Mouse (Mus musculus) neural tube, embryonic 14.5 days (tissue): ENCODE data around the gene Kalrn. TPM values are rescaled to one million over a fixed set of nuclear protein-coding genes. Genes with fewer than 3 reads are reported as not detected.

Experiments used
- ATAC-seq: fragments of 200-750 bp; cut with Nextera tagmentation; 2 replicates; pipeline ENCODE4 v1.8.0; 2017; ENCODE audit warnings: low read depth, mild to moderate bottlenecking, moderate TSS enrichment, moderate library complexity
- H3K27ac ChIP-seq: fragments of 300-500 bp; sonication (generic); 2 replicates; pipeline ENCODE4 v1.5.1; 2014; ENCODE audit warnings: low read depth, mild to moderate bottlenecking, control low read depth, low read length, moderate library complexity, mixed read lengths
- H3K27me3 ChIP-seq: fragments of 300-500 bp; sonication (generic); 2 replicates; pipeline ENCODE4 v1.6.1; 2014; ENCODE audit warnings: low read length; ENCODE audit not compliant: control insufficient read depth, insufficient read depth
- H3K36me3 ChIP-seq: fragments of 300-500 bp; sonication (generic); 2 replicates; pipeline ENCODE4 v1.6.1; 2014; ENCODE audit warnings: low read length, mixed read lengths; ENCODE audit not compliant: control insufficient read depth, insufficient read depth
- H3K4me1 ChIP-seq: fragments of 300-500 bp; sonication (generic); 2 replicates; pipeline ENCODE4 v1.6.1; 2014; ENCODE audit warnings: low read length; ENCODE audit not compliant: control insufficient read depth, insufficient read depth
- H3K4me2 ChIP-seq: fragments of 300-500 bp; sonication (generic); 2 replicates; pipeline ENCODE4 v1.6.1; 2014; ENCODE audit warnings: mild to moderate bottlenecking, low read depth, low read length, control low read depth
- H3K4me3 ChIP-seq: fragments of 300-500 bp; sonication (generic); 2 replicates; pipeline ENCODE4 v1.5.1; 2014; ENCODE audit warnings: low read depth, low read length, control low read depth, mixed read lengths
- H3K9ac ChIP-seq: fragments of 300-500 bp; sonication (generic); replicated peaks from 2 replicates; pipeline ENCODE4 v1.6.1; 2014; ENCODE audit warnings: low read depth, mild to moderate bottlenecking, control low read depth, low read length, mixed read lengths
- H3K9me3 ChIP-seq: fragments of 300-500 bp; sonication (generic); 2 replicates; pipeline ENCODE4 v1.6.1; 2016; ENCODE audit warnings: low read length; ENCODE audit not compliant: control insufficient read depth
- WGBS: fragments of 180-500 bp; shearing (Covaris S2); extraction: QIAGEN DNeasy Blood & Tissue Kit; methylation state at CpG from one replicate; pipeline ENCODE4 v1.1.7; 2014; 5-methylcytosine and 5-hydroxymethylcytosine counted together
- polyA plus RNA-seq: library from polyadenylated mRNA; unstranded; fragments of >200 nt; fragmentation: Nextera tagmentation; extraction: Ambion mirVana; gene quantifications from 2 replicates; pipeline ENCODE4 v1.2.1, GENCODE M21; 2014

Gene Kalrn
- polyA plus RNA-seq, 1 experiment from 2014 or later, result 34.2 TPM

- H3K36me3 ChIP-seq, result peaks cover 14% of the 10 kb centered on the region; the same call in 1 of the 2 replicates
- no peak overlapping the region for H3K4me3 ChIP-seq
- no peaks in the 10 kb centered on the region for H3K4me1 ChIP-seq
- H3K9ac ChIP-seq, result no peak overlapping the region
- no peak overlapping the region for H3K4me2 ChIP-seq
- ATAC-seq, result no peak
- WGBS, result 83% methylated on average over 10 of the region's 10 CpGs
- H3K9me3 ChIP-seq, result no peaks in the 10 kb centered on the region
- H3K27me3 ChIP-seq, result no peaks in the 10 kb centered on the region
- no peak overlapping the region for H3K27ac ChIP-seq
Observed at GRCm38 (mm10) chr16:34036327-34037047, 536.8 kb downstream of the Kalrn start.

- 95% methylated on average over 2 of the region's 2 CpGs for WGBS
- Histone ChIP-seq H3K9me3 (no peaks in the 10 kb centered on the region), H3K36me3 (peaks cover 20% of the 10 kb centered on the region), H3K4me2 (no peak overlapping the region), H3K4me1 (no peaks in the 10 kb centered on the region), H3K4me3 (no peak overlapping the region), H3K27me3 (no peaks in the 10 kb centered on the region), H3K27ac (no peak overlapping the region), H3K9ac (no peak overlapping the region)
- no peak for ATAC-seq
Observed at GRCm38 (mm10) chr16:34035780-34036179, 537.6 kb downstream of the Kalrn start.

- Histone ChIP-seq H3K4me3 (no peak overlapping the region), H3K4me1 (no peaks in the 10 kb centered on the region), H3K27ac (no peak overlapping the region), H3K4me2 (no peak overlapping the region), H3K9ac (no peak overlapping the region), H3K36me3 (peaks cover 21% of the 10 kb centered on the region), H3K27me3 (no peaks in the 10 kb centered on the region), H3K9me3 (no peaks in the 10 kb centered on the region)
- no peak for ATAC-seq
- 95% methylated on average over 17 of the region's 17 CpGs for WGBS
Observed at GRCm38 (mm10) chr16:34034267-34034666, 539.1 kb downstream of the Kalrn start.

GRCm38 (mm10) chr16:34032011-34032645 lies 541.2 kb downstream of the Kalrn start:
- Histone ChIP-seq H3K4me1 (no peaks in the 10 kb centered on the region), H3K9me3 (no peaks in the 10 kb centered on the region), H3K4me2 (no peak overlapping the region), H3K4me3 (no peak overlapping the region), H3K27me3 (no peaks in the 10 kb centered on the region), H3K9ac (no peak overlapping the region), H3K36me3 (peaks cover 16% of the 10 kb centered on the region), H3K27ac (no peak overlapping the region)
- ATAC-seq, result no peak
- 92% methylated on average over 12 of the region's 12 CpGs for WGBS

- Histone ChIP-seq H3K9me3 (no peaks in the 10 kb centered on the region), H3K4me3 (no peak overlapping the region), H3K27ac (no peak overlapping the region), H3K4me1 (no peaks in the 10 kb centered on the region), H3K4me2 (no peak overlapping the region), H3K36me3 (peaks cover 22% of the 10 kb centered on the region), H3K9ac (no peak overlapping the region), H3K27me3 (no peaks in the 10 kb centered on the region)
- 93% methylated on average over 9 of the region's 9 CpGs for WGBS
- ATAC-seq, result no peak
Observed at GRCm38 (mm10) chr16:34031565-34031964, 541.8 kb downstream of the Kalrn start.

GRCm38 (mm10) chr16:34030379-34030778 lies 543.0 kb downstream of the Kalrn start:
- H3K4me3 ChIP-seq, result no peak overlapping the region

GRCm38 (mm10) chr16:34029790-34030189 lies 543.5 kb downstream of the Kalrn start:
- no peaks in the 10 kb centered on the region for H3K27me3 ChIP-seq
- 97% methylated on average over 5 of the region's 5 CpGs for WGBS
- no peak for ATAC-seq
- no peak overlapping the region for H3K4me2 ChIP-seq
- H3K27ac ChIP-seq, result no peak overlapping the region
- H3K4me3 ChIP-seq, result no peak overlapping the region
- no peaks in the 10 kb centered on the region for H3K9me3 ChIP-seq
- no peak overlapping the region for H3K9ac ChIP-seq
- H3K4me1 ChIP-seq, result no peaks in the 10 kb centered on the region
- H3K36me3 ChIP-seq, result peaks cover 23% of the 10 kb centered on the region

More at GRCm38 (mm10) chr16:34030379-34030778, 543.0 kb downstream of the Kalrn start:
- Histone ChIP-seq H3K4me2 (no peak overlapping the region), H3K27me3 (no peaks in the 10 kb centered on the region), H3K9ac (no peak overlapping the region), H3K27ac (no peak overlapping the region), H3K4me1 (no peaks in the 10 kb centered on the region), H3K9me3 (no peaks in the 10 kb centered on the region), H3K36me3 (peaks cover 23% of the 10 kb centered on the region)
- no peak for ATAC-seq
- WGBS, result 82% methylated on average over 4 of the region's 4 CpGs

- H3K4me2 ChIP-seq, result no peak overlapping the region
- H3K9me3 ChIP-seq, result no peaks in the 10 kb centered on the region
- no peak; the same call in 1 of the 2 replicates for ATAC-seq
- H3K4me3 ChIP-seq, result no peak overlapping the region
- no peaks in the 10 kb centered on the region for H3K4me1 ChIP-seq
- no peak overlapping the region for H3K9ac ChIP-seq
- H3K27ac ChIP-seq, result no peak overlapping the region
- WGBS, result 62% methylated on average over 8 of the region's 8 CpGs
- H3K27me3 ChIP-seq, result no peaks in the 10 kb centered on the region
- 0 out of 2 replicates have a peak, but pooled peaks cover 3% of the 10 kb centered on the region for H3K36me3 ChIP-seq
Observed at GRCm38 (mm10) chr16:34017241-34017640, 556.1 kb downstream of the Kalrn start.
